Mouse (Mus musculus) limb, embryonic 14.5 days (tissue): Measurements from ENCODE around the gene Trhr2. TPM values are rescaled to one million over a fixed set of nuclear protein-coding genes. Genes with fewer than 3 reads are reported as not detected.

ENCODE experiments used
- ATAC-seq: fragments of 200-750 bp; cut with Nextera tagmentation; 2 replicates; pipeline ENCODE4 v1.8.0; 2017; ENCODE audit warnings: low read depth, moderate number of reproducible peaks, moderate TSS enrichment; ENCODE audit not compliant: low FRiP score
- DNase-seq: peaks from one replicate; pipeline ENCODE4 v3.0.0-alpha.2; 2015; ENCODE audit warnings: low spot score
- H3K27ac ChIP-seq: fragments of 300-500 bp; sonication (generic); replicated peaks from 2 replicates; pipeline ENCODE4 v1.5.1; 2014; ENCODE audit warnings: low read depth, mild to moderate bottlenecking, low read length, moderate library complexity, mixed read lengths
- H3K27me3 ChIP-seq: fragments of 300-500 bp; sonication (generic); 2 replicates; pipeline ENCODE4 v1.6.1; 2014; ENCODE audit warnings: low read length, mixed read lengths; ENCODE audit not compliant: control insufficient read depth, insufficient read depth
- H3K36me3 ChIP-seq: fragments of 300-500 bp; sonication (generic); 2 replicates; pipeline ENCODE4 v1.6.1; 2014; ENCODE audit warnings: mild to moderate bottlenecking, low read length, moderate library complexity, mixed read lengths; ENCODE audit not compliant: control insufficient read depth, insufficient read depth
- H3K4me1 ChIP-seq: fragments of 300-500 bp; sonication (generic); 2 replicates; pipeline ENCODE4 v1.6.1; 2014; ENCODE audit warnings: antibody characterized with exemption, low read length, mixed read lengths; ENCODE audit not compliant: control insufficient read depth, insufficient read depth
- H3K4me2 ChIP-seq: fragments of 300-500 bp; sonication (generic); replicated peaks from 2 replicates; pipeline ENCODE4 v1.6.1; 2014; ENCODE audit warnings: low read depth, mild to moderate bottlenecking, low read length, moderate library complexity; ENCODE audit not compliant: severe bottlenecking
- H3K4me3 ChIP-seq: fragments of 300-500 bp; sonication (generic); replicated peaks from 2 replicates; pipeline ENCODE4 v1.5.1; 2014; ENCODE audit warnings: low read length
- H3K9ac ChIP-seq: fragments of 300-500 bp; sonication (generic); 2 replicates; pipeline ENCODE4 v1.6.1; 2014; ENCODE audit warnings: mild to moderate bottlenecking, low read depth, low read length, moderate library complexity; ENCODE audit not compliant: severe bottlenecking
- H3K9me3 ChIP-seq: fragments of 300-500 bp; sonication (generic); 2 replicates; pipeline ENCODE4 v1.6.1; 2016; ENCODE audit warnings: low read length; ENCODE audit not compliant: control insufficient read depth
- POLR2A ChIP-seq: fragments of 200-500 bp; IDR thresholded peaks from 2 replicates; pipeline ENCODE4 v1.8.0; 2012; ENCODE audit warnings: inconsistent platforms, mild to moderate bottlenecking, moderate library complexity, borderline replicate concordance; ENCODE audit not compliant: insufficient read depth, insufficient read length; ENCODE audit errors: extremely low read depth
- WGBS: fragments of 180-500 bp; shearing (Covaris S2); extraction: QIAGEN DNeasy Blood & Tissue Kit; methylation state at CpG from one replicate; pipeline ENCODE4 v1.1.7; 2014; 5-methylcytosine and 5-hydroxymethylcytosine counted together
- polyA plus RNA-seq, 2 experiments: library from polyadenylated mRNA; depleted of rRNA in 1 of 2; stranded (reverse) in 1 of 2; unstranded in 1 of 2; fragments of >200 nt; fragmentation: Nextera tagmentation in 1 of 2; extraction: Ambion mirVana in 1 of 2; gene quantifications; 2 replicates each; pipeline versions ENCODE4 v1.2.1 to v1.2.3; 2012 to 2014

Trhr2 gene
- polyA plus RNA-seq, 2 experiments = 1.7 TPM; not detected in 1

- no peak overlapping the region for H3K4me3 ChIP-seq
Observed at GRCm38 (mm10) chr8:122393717-122394116, 33.2 kb upstream of the Trhr2 start.

DNA sequence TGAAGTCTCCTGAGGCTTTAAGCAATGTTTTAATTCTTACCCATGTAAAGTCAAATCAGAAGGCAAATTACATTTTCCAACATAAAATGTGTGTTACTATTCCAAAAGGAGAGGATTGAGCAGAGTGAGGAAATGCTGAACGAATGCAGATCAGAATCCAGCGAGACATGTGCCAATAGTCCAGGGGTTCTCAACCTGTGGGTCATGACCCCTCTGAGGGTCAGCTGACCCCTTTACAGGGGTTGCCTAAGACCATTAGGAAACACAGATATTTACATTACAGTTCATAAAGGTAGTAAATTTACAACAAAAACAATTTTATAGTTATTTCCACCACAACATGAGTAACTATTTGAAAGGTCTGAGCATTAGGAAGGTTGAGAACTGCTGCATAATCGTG lies 30.2 kb upstream of the Trhr2 start:
- WGBS = 85% methylated on average over 3 of the region's 3 CpGs
- no peak for DNase-seq
- Histone ChIP-seq H3K4me1 (no peaks in the 10 kb centered on the region), H3K27ac (no peak overlapping the region), H3K9ac (no peak overlapping the region), H3K4me3 (no peak overlapping the region), H3K36me3 (peaks cover 87% of the 10 kb centered on the region), H3K4me2 (no peak overlapping the region), H3K27me3 (no peaks in the 10 kb centered on the region), H3K9me3 (no peaks in the 10 kb centered on the region)
- no peak for TF ChIP-seq POLR2A
- ATAC-seq = no peak

More at GRCm38 (mm10) chr8:122393717-122394116, 33.2 kb upstream of the Trhr2 start:
- H3K9me3 ChIP-seq = no peaks in the 10 kb centered on the region
- no peak overlapping the region for H3K27ac ChIP-seq
- no peak overlapping the region for H3K4me2 ChIP-seq
- ATAC-seq = no peak
- H3K36me3 ChIP-seq = peaks cover 82% of the 10 kb centered on the region
- no peak for TF ChIP-seq POLR2A
- no peaks in the 10 kb centered on the region for H3K27me3 ChIP-seq
- no peaks in the 10 kb centered on the region for H3K4me1 ChIP-seq
- DNase-seq = no peak
- H3K9ac ChIP-seq = no peak overlapping the region

DNA sequence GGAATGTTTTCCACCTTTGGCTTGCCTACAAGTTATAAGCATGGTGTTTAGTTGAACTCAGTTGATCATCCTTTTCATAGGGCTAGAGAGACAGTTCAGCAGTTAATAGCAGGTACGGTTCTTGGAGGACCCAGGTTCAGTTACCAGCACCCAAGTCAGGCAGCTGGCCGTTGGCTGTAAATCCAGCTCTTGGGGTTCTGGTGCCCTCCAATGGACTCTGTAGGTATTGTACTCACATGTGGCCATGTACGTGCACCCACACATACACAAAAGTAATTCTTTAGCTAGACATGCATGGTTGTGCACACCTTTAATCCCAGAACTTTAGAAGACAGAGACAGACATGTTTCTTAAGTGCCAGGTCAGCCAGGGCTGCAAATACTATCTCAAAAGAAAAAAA lies 28.8 kb upstream of the Trhr2 start:
- no peaks in the 10 kb centered on the region for H3K27me3 ChIP-seq
- H3K36me3 ChIP-seq = peaks cover 93% of the 10 kb centered on the region
- H3K4me1 ChIP-seq = no peaks in the 10 kb centered on the region
- no peak overlapping the region for H3K4me2 ChIP-seq
- DNase-seq (no peak), ATAC-seq (no peak)
- H3K4me3 ChIP-seq = no peak overlapping the region
- TF ChIP-seq POLR2A = no peak
- H3K9ac ChIP-seq = no peak overlapping the region
- WGBS = 86% methylated on average over 3 of the region's 3 CpGs
- H3K27ac ChIP-seq = no peak overlapping the region
- no peaks in the 10 kb centered on the region for H3K9me3 ChIP-seq

DNA sequence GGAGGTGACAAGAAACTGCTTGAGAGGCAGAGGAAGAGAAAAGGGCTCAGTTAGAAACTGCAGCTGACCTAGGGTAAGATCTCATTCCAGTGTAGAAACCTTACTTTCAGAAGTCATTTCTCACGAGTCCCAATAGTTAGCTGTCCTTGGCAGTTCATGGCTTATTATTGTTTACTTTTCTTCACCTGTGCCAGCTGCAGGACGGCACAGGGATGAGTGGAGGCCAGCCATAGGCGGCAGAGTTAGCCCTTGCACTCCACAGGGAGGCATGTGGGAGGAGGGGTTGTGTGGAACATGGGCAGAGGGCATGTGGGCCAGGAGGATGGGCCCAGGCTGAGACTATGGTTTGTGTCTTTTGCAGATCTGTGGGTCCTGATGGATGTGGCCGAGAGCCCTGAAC lies 22.5 kb upstream of the Trhr2 start:
- no peak for TF ChIP-seq POLR2A
- peaks cover under 1% of the 10 kb centered on the region; the same call in 1 of the 2 replicates for H3K4me1 ChIP-seq
- DNase-seq = no peak
- no peaks in the 10 kb centered on the region for H3K9me3 ChIP-seq
- no peaks in the 10 kb centered on the region for H3K27me3 ChIP-seq
- peaks cover 73% of the 10 kb centered on the region for H3K36me3 ChIP-seq
- ATAC-seq = no peak
- H3K4me2 ChIP-seq = no peak overlapping the region
- H3K9ac ChIP-seq = no peak overlapping the region
- no peak overlapping the region for H3K27ac ChIP-seq
- H3K4me3 ChIP-seq = no peak overlapping the region
- WGBS = 92% methylated on average over 4 of the region's 4 CpGs

- under 1% methylated on average over 53 of the region's 107 CpGs for WGBS
- TF ChIP-seq POLR2A = peak; percentile 35; the same call in 1 of the 2 replicates
- peak within 1 kb of the TSS; percentile 84 for H3K4me3 ChIP-seq
- peak within 1 kb of the TSS; percentile 88 for H3K9ac ChIP-seq
- H3K4me1 ChIP-seq = peaks cover 14% of the 10 kb centered on the region
- H3K27ac ChIP-seq = peak within 1 kb of the TSS; percentile 94
- DNase-seq (peak; percentile 98), ATAC-seq (peak; percentile 94)
- no peaks in the 10 kb centered on the region for H3K9me3 ChIP-seq
- peak within 1 kb of the TSS; percentile 80 for H3K4me2 ChIP-seq
- H3K27me3 ChIP-seq = no peaks in the 10 kb centered on the region
- peaks cover 16% of the 10 kb centered on the region for H3K36me3 ChIP-seq
Observed at GRCm38 (mm10) chr8:122376365-122377231, 16.1 kb upstream of the Trhr2 start, which contains the start of gene Zc3h18. TSS of gene Zc3h18 (plus strand) at chr8:122376609.
